Mouse (Mus musculus) cerebellum, adult (tissue): ENCODE data around the gene Zfp57.

Experiments
- ATAC-seq: cut with Nextera tagmentation; 2 replicates; pipeline ENCODE4 v1.9.2; 2017; ENCODE audit warnings: mild to moderate bottlenecking, moderate library complexity, mixed read lengths; ENCODE audit not compliant: insufficient number of reproducible peaks, low FRiP score, low TSS enrichment

Gene Zfp57

DNA sequence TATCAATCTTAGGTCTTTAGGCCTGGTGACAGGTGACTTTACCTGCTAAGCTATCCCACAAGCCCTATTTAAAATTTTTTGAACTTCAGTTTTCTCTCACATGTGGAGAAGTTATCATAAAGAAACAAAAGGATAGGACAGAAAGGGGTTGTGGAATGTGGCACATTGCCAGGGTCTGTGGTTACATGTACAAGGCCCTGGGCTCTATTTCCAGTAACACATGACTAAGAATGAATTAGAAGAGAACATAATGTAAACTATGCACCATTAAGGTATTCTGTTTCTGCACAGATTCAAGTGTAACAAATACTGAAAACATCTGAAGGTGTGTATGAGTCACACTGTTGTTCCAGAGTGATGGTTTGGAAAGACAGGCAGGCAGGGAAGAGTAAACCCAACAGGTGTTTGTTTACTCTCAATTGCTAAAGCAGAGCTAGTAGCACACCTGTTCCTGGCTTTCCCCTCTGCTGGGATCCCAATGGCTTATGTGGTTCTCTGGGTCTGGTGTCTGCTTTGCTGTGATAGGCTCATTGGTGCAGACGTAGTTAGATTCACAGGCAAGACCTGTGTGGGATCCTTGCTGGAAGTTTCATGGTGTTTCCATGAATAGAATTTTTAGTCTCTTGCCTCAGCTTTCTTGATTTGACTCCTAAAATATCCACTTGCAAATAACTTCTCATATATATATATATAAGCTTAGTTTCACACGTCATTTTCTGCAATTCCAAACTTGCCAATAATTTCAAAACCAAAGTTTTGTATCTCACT, 38.3 kb downstream of the Zfp57 start:
- no peak for ATAC-seq

DNA sequence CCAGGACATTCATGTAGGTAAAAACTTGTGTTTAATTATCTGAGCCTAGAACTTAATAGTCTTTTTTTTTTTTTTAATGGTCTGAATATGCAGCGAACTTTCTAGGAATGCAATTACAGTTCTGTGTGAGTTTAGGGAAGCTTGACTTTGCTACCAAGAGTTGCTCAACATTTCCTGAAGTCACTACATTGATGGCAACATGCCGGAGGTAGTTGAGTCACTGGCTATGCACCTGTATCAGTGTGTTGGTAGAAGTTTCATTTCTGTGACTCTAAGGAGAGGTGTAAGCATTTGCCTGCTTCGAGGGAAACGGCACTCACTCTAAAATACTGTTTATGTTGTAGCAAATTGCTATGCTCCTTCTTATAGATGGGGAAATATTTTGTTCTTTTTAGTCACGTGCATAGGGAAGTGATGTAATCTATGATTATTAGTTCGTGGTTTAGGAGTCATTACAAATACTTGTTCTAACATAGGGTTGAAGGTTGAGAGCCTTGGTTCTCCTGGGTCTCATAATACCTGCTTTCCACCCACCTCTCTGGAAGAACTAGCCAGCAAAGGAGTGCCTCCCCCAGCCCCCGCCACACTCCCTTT, 43.8 kb downstream of the Zfp57 start:
- ATAC-seq: no peak

DNA sequence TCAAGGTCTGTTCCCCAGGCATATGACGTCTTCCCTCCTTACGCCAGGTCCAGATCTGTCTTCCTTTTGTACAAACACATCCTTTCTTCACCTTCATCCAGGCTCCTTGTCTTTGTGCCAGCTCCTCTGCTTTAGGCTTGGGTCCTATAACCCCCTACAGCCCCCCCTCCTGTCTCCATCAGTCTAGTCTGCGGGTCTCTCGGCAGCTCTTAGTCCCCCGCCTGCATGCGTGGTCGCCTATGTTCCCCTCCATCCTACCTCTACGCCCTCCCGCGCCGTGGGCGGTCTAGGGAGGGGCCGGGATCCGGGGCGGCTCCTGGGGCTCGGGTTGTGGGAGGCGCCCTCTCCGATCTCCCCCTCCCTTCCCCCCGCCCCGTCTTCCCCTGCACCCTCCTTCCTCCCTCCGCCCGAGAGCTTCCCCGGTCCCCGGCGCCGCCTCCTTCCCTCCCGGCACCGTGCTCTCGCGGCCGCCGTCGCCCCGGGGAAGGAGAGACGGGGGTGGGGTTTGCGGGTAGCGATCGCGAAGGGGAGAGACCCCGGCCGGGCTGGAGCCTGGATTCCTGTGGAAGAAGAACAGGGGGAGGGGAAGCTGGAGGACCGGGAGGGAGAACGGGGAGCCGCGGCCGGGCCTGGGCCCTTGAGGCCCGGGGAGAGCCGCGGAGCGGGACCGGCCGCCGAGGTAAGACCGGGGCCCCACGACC, 44.8 kb downstream of the Zfp57 start, which contains the start of gene Gabbr1:
Gene Gabbr1 (plus strand): TSS at position 356 of the 701 bp plus-strand sequence.
- ATAC-seq: peak; percentile 45

DNA sequence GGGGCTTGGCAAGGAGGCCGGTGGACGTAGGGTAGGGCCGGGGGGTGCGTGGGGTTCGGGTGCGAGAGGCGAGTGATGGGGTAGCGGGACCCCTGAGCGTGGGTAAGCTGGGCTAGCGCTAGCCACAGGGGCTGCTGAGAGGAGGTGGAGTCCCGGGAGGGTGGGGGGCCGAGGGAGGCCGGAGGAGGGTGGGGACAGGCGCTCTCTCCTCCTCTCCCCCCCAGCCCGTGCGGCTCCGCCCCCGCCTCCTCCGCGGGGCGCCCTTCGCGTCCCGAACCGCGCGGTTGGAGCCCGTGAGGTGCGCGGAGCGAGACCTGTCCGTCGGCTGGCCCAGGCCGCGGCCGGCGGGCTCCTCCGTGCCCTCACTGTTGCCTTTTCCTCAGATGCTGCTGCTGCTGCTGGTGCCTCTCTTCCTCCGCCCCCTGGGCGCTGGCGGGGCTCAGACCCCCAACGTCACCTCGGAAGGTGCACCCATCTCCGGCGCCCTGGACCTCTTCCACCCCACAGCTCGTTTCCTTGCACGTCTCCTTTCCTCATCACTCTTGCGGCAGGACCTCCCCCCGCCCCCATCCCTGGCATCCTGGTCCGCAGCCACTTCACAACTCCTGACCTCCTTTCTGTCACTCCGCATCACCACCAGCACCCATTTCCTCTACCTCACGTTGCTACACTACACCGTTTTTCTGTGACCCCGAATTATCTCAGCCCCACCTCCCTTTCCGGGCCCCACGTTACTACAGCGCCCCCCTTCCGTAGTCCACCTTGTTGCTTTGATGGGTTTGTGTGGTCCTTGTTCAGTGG, 45.5 kb downstream of the Zfp57 start:
- ATAC-seq: peak; percentile 34

DNA sequence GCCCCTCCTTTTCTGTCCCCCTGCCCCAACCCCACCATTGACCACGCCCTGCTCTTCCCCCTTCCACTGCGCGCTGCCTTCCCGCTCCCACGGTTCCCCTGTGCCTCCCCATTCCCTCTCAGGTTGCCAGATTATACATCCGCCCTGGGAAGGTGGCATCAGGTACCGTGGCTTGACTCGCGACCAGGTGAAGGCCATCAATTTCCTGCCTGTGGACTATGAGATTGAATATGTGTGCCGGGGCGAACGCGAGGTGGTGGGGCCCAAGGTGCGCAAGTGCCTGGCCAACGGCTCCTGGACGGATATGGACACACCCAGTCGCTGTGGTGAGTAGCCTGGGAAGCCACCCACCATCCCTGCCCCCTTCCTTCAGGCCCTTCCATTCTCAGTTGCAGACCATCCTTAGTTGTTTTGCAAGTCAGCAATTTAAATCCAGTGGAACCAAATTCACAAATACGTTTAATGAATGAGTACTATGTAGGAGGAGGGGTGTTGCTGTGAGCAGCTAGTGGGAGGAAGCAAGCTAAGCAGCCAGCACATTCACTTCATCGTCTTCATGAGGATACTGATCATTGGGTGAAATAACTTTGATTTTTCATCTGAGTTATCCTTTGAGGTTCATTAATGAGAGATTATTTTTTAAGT, 46.5 kb downstream of the Zfp57 start:
- no peak for ATAC-seq

DNA sequence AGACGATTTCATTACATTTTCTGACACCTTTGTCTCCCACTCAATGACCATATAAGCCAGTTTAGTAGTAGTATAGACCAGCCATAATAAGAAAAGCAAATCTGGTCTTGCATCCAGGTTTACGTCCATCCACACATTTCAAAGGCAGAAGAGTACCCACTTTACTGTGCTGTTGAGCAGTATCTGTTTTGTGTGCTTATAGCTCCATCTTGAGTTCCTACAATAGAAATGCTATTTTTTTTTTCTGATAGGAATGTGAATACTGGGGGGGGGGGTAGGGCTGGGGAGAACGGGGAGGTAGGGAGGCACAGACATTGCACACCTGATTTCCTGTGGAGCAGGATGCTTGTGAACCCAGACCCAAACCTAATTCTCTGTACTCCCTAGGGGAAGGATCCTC, 47.0 kb downstream of the Zfp57 start:
- ATAC-seq: no peak

DNA sequence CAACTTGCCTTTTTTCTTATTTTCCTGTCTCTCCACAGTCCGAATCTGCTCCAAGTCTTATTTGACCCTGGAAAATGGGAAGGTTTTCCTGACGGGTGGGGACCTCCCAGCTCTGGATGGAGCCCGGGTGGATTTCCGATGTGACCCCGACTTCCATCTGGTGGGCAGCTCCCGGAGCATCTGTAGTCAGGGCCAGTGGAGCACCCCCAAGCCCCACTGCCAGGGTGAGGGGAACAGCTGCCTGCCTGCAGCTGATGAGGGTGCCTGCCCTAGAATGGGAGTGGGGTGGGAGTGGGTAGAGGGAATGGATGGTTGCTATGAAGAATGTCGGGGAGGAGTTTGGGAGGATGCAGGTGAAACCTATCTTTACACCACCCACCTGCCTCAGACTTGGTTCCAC, 47.4 kb downstream of the Zfp57 start:
- no peak for ATAC-seq

DNA sequence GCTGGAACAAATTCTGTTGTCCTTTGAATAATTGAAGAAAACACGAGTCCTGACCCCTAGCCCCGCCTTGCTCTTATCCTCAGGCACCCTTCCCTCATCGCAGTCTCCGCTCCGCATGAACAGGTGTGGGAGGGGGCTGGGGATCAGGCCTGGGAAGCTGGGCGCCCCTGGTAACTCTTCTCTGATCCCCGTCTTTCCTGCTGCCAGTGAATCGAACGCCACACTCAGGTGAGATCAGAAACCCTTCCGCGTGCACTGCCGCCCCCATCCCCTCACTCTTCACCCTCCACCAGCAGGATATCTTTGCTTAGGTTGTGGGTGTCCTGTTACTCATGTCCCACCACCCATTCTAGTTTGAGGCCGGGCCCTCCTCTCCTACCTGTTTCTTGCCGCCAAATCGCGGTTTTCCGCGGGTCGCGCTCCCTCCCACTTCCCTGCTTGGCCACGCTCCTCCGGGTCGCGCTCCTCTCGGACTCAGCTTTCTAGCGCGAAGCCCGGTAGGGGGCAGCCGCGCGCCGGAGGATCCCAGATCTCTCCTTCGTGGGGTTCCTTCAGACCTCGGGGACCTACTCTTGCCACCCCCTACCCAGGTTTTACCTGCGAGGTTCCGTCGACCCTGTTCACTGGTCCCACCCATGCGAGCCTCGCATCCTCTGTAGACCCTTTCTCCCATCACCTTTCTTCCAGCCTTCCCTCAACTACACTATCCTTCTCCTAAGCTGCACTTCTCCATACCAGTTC, 48.8 kb downstream of the Zfp57 start:
- ATAC-seq: peak; percentile 18

DNA sequence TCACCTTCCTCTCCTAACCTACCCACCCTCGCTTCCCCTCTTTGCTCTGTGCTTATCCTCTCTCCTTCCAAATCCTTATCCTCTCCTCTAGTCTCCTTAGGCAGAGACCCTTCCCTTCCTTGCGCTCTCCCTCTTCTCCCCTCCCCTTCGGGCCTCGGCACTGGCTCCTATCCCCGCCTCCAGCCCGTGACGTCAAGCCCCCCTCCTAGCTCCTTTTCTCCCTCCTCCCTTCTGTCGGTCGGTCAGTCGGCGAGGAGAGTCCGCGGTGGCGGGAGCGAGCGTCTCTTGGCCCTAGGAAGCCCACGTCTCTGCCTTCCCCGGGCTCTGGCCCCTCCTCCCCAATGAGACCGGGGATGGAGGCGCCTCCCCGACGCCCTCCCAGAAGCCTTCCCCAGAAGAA, 49.4 kb downstream of the Zfp57 start:
- ATAC-seq: peak; percentile 50

DNA sequence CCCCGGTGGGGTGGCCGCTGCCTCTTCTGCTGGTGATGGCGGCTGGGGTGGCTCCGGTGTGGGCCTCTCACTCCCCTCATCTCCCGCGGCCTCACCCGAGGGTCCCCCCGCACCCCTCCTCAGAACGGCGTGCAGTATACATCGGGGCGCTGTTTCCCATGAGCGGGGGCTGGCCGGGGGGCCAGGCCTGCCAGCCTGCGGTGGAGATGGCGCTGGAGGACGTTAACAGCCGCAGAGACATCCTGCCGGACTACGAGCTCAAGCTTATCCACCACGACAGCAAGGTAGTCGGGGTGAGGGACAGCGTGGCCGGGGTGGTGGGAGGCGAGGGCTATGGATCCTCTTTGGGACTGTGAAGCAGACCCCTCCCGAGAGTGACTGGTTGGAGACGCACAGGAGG, 49.9 kb downstream of the Zfp57 start:
- ATAC-seq: no peak

DNA sequence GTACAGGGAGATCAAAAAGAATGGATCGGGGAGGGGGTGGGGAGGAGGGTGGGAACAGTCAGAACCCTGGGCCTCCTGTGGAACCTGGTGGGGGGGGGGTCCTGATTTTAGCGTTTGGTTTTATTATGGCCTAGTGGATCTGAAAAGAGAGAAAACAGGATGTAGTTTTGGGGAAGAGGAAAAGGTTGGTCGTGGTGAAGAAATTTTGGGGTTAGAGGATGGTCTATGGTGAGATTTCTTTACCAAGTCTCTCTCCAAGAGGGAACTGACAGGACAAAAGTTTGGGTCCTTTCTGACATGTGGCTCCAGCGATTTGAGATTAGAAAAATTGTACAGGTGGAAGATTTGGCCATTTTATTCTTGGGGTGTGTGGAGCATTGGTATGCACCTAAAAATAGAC, 50.8 kb downstream of the Zfp57 start:
- no peak for ATAC-seq

DNA sequence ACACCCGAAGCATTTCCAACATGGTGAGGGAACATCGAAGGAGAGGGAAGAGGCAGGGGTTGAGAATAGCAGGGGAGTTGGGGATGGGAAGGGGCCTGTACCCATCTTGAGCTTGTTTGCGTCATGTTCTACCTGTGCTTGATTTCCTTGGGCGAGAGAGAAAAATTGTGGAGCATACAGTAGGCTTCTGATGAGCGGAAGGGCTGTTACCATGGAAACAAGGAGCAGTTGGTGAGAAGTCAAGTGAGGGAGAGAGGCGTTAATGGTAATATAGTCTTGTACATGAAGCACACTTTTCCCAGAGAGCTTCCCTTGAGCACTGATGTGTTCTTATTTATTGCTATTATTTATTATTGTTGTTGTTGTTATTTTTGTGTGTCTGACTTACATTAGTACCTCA, 56.0 kb downstream of the Zfp57 start:
- ATAC-seq: no peak
